ENCODE assay signal across 23 mouse cellular contexts in the genomic region with DNA sequence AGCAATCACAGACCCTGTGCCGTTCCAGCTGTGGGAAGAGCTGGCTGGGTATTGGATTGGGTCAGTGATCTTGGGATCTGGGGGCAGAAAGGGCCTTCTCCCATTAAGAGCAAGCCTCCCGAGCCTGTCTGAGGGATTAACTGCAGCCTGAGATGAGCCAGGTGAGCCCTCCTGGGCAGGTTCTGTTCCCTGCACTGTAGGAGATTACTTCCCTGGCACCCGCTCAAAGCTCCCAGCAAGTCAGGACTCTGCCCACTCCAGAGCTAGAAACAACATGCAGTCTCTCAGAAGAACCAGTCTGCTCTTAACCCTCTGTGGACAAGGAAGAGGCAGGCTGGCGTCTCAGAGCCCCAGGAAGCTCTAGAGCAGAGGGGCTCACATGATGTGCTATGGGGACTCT.
DNase-seq lines count a peak whose midpoint lies in the region; ATAC-seq lines count a peak whose summit lies in the region.
"Had no signal": no experiment of that assay in that cellular context is flagged by ENCODE, and none has a peak within 500 bp of the region (broad histone marks: within the 10 kb centered on the region; RNA-seq: fewer than 3 reads in every experiment).

No protein-coding gene starts in this region.

- no peaks in the 10 kb centered on the region for H3K27me3 ChIP-seq in embryonic facial prominence, embryonic 14.5 days (replicated peaks; ENCODE audit: control insufficient read depth, insufficient read depth, low read length)
- no peaks in the 10 kb centered on the region for H3K27me3 ChIP-seq in embryonic facial prominence, embryonic 15.5 days
- no peaks in the 10 kb centered on the region for H3K27me3 ChIP-seq in stomach, embryonic 16.5 days (ENCODE audit: control insufficient read depth, insufficient read depth, low read length)
- no peaks in the 10 kb centered on the region; the same call in 1 of the 2 replicates for H3K27me3 ChIP-seq in heart, embryonic 11.5 days (ENCODE audit: control insufficient read depth, insufficient read depth, low read length)
- H3K27me3 ChIP-seq: embryonic facial prominence, embryonic 12.5 days; forebrain, embryonic 13.5 days; forebrain, embryonic 15.5 days had no signal

- H3K9ac ChIP-seq in embryonic facial prominence, embryonic 14.5 days (ENCODE audit: low read depth, low read length) = no peak overlapping the region
- no peak overlapping the region for H3K9ac ChIP-seq in embryonic facial prominence, embryonic 15.5 days
- no peak overlapping the region for H3K9ac ChIP-seq in stomach, embryonic 16.5 days (ENCODE audit: low read length)
- H3K9ac ChIP-seq in heart, embryonic 11.5 days (ENCODE audit: low read depth, low read length) = no peak overlapping the region
- H3K9ac ChIP-seq: embryonic facial prominence, embryonic 12.5 days; forebrain, embryonic 13.5 days; forebrain, embryonic 15.5 days; forebrain, postnatal 0 days had no signal

- H3K36me3 ChIP-seq in embryonic facial prominence, embryonic 14.5 days (ENCODE audit: control insufficient read depth, insufficient read depth, low read length) = no peaks in the 10 kb centered on the region
- H3K36me3 ChIP-seq in embryonic facial prominence, embryonic 15.5 days = no peaks in the 10 kb centered on the region
- H3K36me3 ChIP-seq in stomach, embryonic 16.5 days (ENCODE audit: control insufficient read depth, insufficient read depth, low read length) = no peaks in the 10 kb centered on the region
- no peaks in the 10 kb centered on the region for H3K36me3 ChIP-seq in heart, embryonic 11.5 days (ENCODE audit: control insufficient read depth, insufficient read depth, low read length)
- H3K36me3 ChIP-seq: embryonic facial prominence, embryonic 12.5 days; forebrain, embryonic 15.5 days had no signal

- H3K4me1 ChIP-seq in embryonic facial prominence, embryonic 14.5 days (ENCODE audit: control insufficient read depth, insufficient read depth, low read length) = peaks cover 13% of the 10 kb centered on the region
- peaks cover 22% of the 10 kb centered on the region for H3K4me1 ChIP-seq in embryonic facial prominence, embryonic 15.5 days
- no peaks in the 10 kb centered on the region for H3K4me1 ChIP-seq in stomach, embryonic 16.5 days (ENCODE audit: control insufficient read depth, insufficient read depth, low read length)
- H3K4me1 ChIP-seq in heart, embryonic 11.5 days (ENCODE audit: control insufficient read depth, insufficient read depth, low read length) = no peaks in the 10 kb centered on the region
- H3K4me1 ChIP-seq: forebrain, embryonic 13.5 days; forebrain, embryonic 15.5 days had no signal

- H3K4me3 ChIP-seq in embryonic facial prominence, embryonic 14.5 days (ENCODE audit: low read depth, low read length) = no peak overlapping the region
- no peak overlapping the region for H3K4me3 ChIP-seq in embryonic facial prominence, embryonic 15.5 days (replicated peaks)
- H3K4me3 ChIP-seq in stomach, embryonic 16.5 days (replicated peaks; ENCODE audit: low read length) = no peak overlapping the region
- no peak overlapping the region for H3K4me3 ChIP-seq in heart, embryonic 11.5 days (ENCODE audit: low read depth, low read length)
- H3K4me3 ChIP-seq: embryonic facial prominence, embryonic 12.5 days; erythroblast, embryonic 14.5 days; forebrain, embryonic 13.5 days; forebrain, embryonic 15.5 days had no signal

- ATAC-seq in embryonic facial prominence, embryonic 14.5 days (ENCODE audit: low read depth) = peak; percentile 53; the same call in 1 of the 2 replicates
- peak; percentile 64; the same call in 1 of the 2 replicates for ATAC-seq in embryonic facial prominence, embryonic 15.5 days (ENCODE audit: insufficient number of reproducible peaks, low FRiP score, low TSS enrichment, low read depth)
- ATAC-seq in stomach, embryonic 16.5 days (ENCODE audit: insufficient read depth, low FRiP score) = peak; percentile 39; the same call in 1 of the 2 replicates
- ATAC-seq in heart, embryonic 11.5 days (replicated peaks; ENCODE audit: insufficient number of reproducible peaks, low FRiP score, low TSS enrichment) = no peak
- ATAC-seq: forebrain, embryonic 13.5 days; forebrain, embryonic 15.5 days; forebrain, postnatal 0 days had no signal

- H3K9me3 ChIP-seq in embryonic facial prominence, embryonic 14.5 days (ENCODE audit: control insufficient read depth, low read length) = 0 out of 2 replicates have a peak, but pooled peaks cover 6% of the 10 kb centered on the region
- H3K9me3 ChIP-seq in embryonic facial prominence, embryonic 15.5 days (replicated peaks) = no peaks in the 10 kb centered on the region; the same call in 1 of the 2 replicates
- H3K9me3 ChIP-seq in stomach, embryonic 16.5 days (replicated peaks; ENCODE audit: control insufficient read depth, low read length) = no peaks in the 10 kb centered on the region
- H3K9me3 ChIP-seq in heart, embryonic 11.5 days (replicated peaks; ENCODE audit: control insufficient read depth, low read length) = no peaks in the 10 kb centered on the region
- H3K9me3 ChIP-seq: forebrain, embryonic 15.5 days had no signal

- peak; percentile 57 for DNase-seq in embryonic facial prominence, embryonic 14.5 days (ENCODE audit: low spot score)
- peak; percentile 83 for DNase-seq in gonadal fat pad, adult 2 months (ENCODE audit: low read depth)
- DNase-seq in gastrocnemius, postnatal 25 days = no peak
- DNase-seq in spleen, postnatal 10 days (ENCODE audit: low spot score in 2 of 2) = no peak
- no peak for DNase-seq in gastrocnemius, postnatal 4 days (ENCODE audit: low spot score in 2 of 2)
- DNase-seq: adrenal gland, adult 2 months; adrenal gland, postnatal 10 days; adrenal gland, postnatal 25 days; cerebellum, adult 11 months; cerebellum, adult 18-20 months; cerebellum, adult 8-10 months; cerebellum, adult 9-11 months; cerebellum, postnatal 14 days; cerebellum, postnatal 36 days; embryo, embryonic 11 days; forebrain, postnatal 0 days had no signal

- no peak overlapping the region for H3K4me2 ChIP-seq in embryonic facial prominence, embryonic 14.5 days (ENCODE audit: low read depth, low read length)
- no peak overlapping the region for H3K4me2 ChIP-seq in embryonic facial prominence, embryonic 15.5 days (replicated peaks)
- H3K4me2 ChIP-seq in stomach, embryonic 16.5 days (ENCODE audit: low read depth, low read length) = no peak overlapping the region
- no peak overlapping the region for H3K4me2 ChIP-seq in heart, embryonic 11.5 days
- H3K4me2 ChIP-seq: embryonic facial prominence, embryonic 12.5 days; forebrain, embryonic 13.5 days; forebrain, embryonic 15.5 days had no signal

- WGBS in embryonic facial prominence, embryonic 14.5 days = 42% methylated on average over 4 of the region's 4 CpGs
- WGBS in embryonic facial prominence, embryonic 15.5 days = 43% methylated on average over 4 of the region's 4 CpGs
- 41% methylated on average over 4 of the region's 4 CpGs for WGBS in stomach, embryonic 16.5 days
- WGBS in heart, embryonic 11.5 days (ENCODE audit: insufficient replicate concordance) = 59% methylated on average over 4 of the region's 4 CpGs

- H3K27ac ChIP-seq in embryonic facial prominence, embryonic 14.5 days (replicated peaks; ENCODE audit: low read depth, low read length) = no peak overlapping the region
- peak overlapping the region; percentile 34 for H3K27ac ChIP-seq in embryonic facial prominence, embryonic 15.5 days (replicated peaks)
- peak overlapping the region; percentile 5; the same call in 1 of the 2 replicates for H3K27ac ChIP-seq in stomach, embryonic 16.5 days (ENCODE audit: low read length)
- H3K27ac ChIP-seq in heart, embryonic 11.5 days (ENCODE audit: low read depth, low read length) = no peak overlapping the region
- H3K27ac ChIP-seq: embryonic facial prominence, embryonic 12.5 days; forebrain, embryonic 13.5 days; forebrain, embryonic 15.5 days had no signal

Comparison
In these comparisons a context has a peak if more than half of its experiments do, and no peak if none do; other contexts are left out.
1. H3K27ac ChIP-seq: peak in embryonic facial prominence, embryonic 15.5 days (single experiment) and stomach, embryonic 16.5 days (single experiment); none in embryonic facial prominence, embryonic 14.5 days (single experiment) and heart, embryonic 11.5 days (single experiment).
2. DNase-seq: peak in embryonic facial prominence, embryonic 14.5 days (single experiment) and gonadal fat pad, adult 2 months (single experiment); none in gastrocnemius, postnatal 25 days (single experiment), spleen, postnatal 10 days (0 of 2) and gastrocnemius, postnatal 4 days (0 of 2).